Mouse (Mus musculus) thymus, postnatal 4 days (tissue): ENCODE measurements around the gene Pom121.

Experiments used
- DNase-seq: peaks from one replicate; pipeline ENCODE4 v3.0.0; 2021

Pom121 gene

DNA sequence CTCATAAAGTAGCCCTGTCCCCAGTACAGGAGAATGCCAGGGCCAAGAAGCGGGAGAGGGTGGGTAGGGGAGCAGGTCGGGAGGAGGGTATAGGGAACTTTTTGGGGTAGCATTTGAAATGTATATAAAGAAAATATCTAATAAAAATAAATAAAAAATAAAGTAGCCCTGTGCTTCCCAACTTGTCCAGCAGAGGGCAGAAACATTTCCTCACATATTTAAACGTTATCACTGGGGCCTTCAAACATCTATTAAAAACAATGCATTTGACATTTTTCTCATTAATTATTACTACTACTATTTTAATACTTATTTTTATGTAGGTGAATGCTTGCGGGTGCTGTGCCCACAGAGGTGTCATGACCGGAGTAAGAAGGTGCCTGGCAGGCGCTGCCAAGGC lies 26.5 kb downstream of the Pom121 start:
- no peak for DNase-seq

DNA sequence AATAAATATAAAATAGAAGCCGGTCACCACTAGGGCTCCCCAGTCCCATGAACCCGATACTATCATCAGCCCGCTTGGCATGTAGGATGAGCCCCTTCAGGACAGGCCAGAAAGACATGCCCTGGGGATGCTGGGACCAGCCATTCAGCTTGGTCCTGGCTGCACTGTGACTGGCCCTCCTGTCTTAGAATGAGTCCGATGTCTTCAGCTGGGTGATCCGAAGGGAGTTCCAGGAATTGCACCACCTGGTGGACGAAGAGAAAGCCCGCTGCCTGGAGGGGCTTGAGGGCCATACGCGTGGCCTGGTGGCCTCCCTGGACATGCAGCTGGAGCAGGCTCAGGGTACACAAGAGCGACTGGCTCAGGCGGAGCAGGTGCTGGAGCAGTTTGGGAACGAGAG lies 30.8 kb downstream of the Pom121 start:
- peak; percentile 37 for DNase-seq

DNA sequence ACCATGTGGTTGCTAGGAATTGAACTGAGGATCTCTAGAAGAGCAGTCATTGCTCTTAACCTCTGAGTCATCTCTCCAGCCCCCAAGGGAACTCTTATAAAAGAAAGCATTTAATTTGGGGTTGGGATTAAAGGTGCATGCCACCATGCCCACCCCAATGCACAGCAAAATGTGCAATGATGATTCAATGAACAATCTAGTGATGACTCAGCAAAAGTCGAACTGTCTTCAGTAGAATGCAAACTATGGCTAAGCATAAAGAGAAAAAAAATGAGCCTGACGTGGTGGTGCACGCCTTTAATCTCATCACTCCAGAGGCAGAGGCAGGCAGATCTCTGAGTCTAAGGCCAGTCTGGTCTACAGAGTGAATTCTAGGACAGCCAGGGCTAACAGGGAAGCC lies 31.8 kb downstream of the Pom121 start:
- DNase-seq: no peak

DNA sequence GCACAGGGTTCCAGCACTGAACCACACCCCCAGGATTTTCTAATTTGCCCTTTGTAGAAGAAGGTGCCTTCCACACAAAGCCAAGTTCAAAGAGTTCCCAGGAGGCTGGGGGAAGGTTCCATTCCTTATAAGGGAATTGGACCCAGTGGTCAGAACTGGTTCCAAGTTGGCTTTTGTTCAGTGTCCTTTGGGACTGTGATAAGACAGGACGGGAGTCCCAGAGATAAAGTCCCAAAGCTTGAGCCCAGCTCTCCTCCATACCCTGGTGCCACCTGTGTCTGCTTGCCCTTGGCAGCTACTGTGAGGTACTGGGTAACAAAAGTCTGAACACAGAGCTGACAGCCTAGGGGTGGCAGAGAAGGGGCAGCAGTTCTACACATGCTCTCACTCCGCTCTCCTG lies 34.6 kb downstream of the Pom121 start:
- no peak for DNase-seq

DNA sequence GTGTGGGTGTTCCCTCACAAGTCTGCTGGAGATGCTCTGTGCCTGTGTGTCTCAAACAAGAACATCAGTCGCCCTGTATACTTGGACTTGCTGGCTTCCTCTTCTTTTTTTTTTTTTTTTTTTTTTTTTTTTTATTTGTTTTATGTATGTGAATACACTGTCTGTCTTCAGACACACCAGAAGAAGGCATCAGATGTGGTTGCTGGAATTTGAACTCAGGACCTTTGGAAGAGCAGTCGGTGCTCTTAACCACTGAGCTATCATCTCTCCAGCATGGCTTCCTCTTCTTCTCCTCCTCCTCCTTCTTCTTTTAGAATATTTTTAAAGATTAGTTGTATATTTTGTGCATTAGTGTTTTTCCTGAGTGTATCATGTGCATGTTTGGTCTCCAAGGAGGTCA lies 36.8 kb downstream of the Pom121 start:
- no peak for DNase-seq

- no peak for DNase-seq
Measured at GRCm38 (mm10) chr5:135356090-135356489, 38.3 kb downstream of the Pom121 start.

- peak; percentile 67 for DNase-seq
Measured at GRCm38 (mm10) chr5:135353564-135353963, 40.8 kb downstream of the Pom121 start.

DNA sequence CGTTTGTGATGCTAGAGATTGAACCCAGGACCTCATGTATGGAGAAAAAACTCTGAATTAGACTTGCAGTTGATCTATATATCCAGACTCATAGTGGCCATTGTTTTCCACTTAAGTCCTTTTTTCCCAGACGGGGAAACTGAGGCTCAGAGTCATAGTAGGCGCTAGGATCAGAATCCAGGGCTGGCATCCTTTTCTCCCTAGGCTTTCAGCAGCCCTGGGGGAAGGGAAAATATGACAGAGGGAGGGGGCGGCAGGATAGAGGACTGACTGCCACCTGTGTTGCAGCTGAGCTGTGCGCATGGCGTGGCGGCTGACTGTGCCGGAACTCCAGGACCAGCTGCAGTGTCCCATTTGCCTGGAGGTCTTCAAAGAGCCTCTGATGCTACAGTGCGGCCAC lies 41.4 kb downstream of the Pom121 start, which contains the start of gene Trim50:
Gene Trim50 (plus strand): TSS at position 301 of the 400 bp plus-strand sequence.
- DNase-seq: no peak

GRCm38 (mm10) chr5:135351606-135352005 lies 42.7 kb downstream of the Pom121 start:
- DNase-seq: no peak

DNA sequence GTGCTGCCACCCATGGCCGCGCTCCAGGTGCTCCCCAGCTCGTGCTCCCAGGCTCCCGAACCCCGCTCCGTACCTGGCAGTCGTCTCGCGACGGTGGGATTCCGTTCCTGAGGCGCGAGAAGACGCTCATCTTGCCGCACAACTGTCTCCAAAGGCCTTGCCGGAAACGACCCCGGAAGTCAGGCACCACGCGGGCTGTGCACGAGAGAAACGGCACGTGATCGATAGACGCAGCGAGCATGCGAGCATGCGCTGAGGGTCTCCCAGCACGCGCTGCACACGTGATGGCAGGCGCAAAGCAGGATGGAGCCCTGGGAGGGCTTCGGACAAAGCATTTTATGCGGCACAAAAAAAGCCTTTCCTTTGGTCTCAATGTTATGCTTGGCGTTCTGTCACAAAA lies 44.5 kb downstream of the Pom121 start, which contains the start of gene Fkbp6:
Gene Fkbp6 (minus strand): TSS at position 183 of the 400 bp plus-strand sequence.
- no peak for DNase-seq

DNA sequence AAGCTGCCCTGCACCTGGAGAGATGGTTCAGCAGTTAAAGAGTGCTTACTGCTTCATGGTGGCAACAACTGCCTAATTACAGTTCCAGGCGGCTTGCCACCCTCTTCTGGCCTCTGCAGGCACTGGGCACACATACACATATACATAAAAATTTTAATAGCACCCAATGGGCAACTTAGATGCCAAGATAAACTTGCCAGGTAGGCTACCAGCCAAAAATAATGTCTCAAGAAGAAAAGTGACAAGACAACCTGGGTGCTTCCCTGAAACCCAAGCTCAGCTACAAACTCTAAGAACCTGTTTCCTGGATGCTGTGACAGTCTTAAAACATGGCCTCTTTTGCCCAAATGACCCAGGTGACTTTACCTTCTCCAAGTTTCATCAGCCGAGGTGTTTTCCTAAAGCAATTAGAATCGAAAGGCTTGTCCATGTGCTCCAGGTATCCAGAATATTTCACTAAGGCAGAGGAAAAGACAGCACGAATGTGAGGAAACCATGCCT lies 46.8 kb downstream of the Pom121 start:
- no peak for DNase-seq

GRCm38 (mm10) chr5:135346430-135346829 lies 47.9 kb downstream of the Pom121 start:
- peak; percentile 14 for DNase-seq

- DNase-seq: no peak
Measured at GRCm38 (mm10) chr5:135345989-135346388, 48.4 kb downstream of the Pom121 start.

DNA sequence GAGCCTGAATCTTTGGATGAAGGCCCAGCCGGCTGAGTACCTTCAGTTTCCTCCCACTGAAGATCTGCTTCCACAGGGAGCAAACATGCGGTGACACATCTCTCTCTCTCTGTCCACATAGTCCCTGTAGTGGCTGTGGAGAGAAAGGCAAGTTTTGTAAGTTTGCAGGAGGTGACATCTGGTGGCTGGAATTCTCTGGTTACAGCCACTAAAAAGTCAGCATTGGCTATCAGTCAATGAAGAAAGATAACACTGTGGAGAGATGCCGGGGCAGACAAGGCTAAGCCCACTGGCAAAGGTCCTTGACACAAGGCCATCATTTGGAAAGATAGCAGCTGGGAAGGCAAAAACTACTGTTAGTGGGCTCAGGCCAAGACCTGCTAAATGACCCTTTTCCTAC lies 56.8 kb downstream of the Pom121 start:
- no peak for DNase-seq

DNA sequence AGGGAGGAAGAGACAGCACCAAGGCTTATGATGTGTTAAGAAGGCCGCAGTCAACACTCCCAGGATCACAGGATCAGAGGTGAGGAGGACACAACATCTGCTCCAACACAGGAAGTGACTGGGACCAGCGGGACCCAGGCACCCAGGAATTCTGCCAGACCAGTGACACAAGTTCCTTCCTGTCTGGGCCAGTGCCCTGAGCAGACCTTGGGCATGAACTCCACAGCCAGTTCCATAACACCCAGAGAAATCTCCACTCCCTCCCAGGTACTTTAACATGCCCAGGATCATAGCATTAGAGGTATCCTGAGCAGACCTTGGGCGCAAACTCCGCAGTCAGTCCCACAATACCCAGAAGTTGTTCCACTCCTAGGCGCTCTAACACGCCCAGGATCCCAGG lies 63.2 kb downstream of the Pom121 start:
- DNase-seq: no peak

GRCm38 (mm10) chr5:135330201-135330600 lies 64.1 kb downstream of the Pom121 start:
- no peak for DNase-seq

GRCm38 (mm10) chr5:135329471-135329870 lies 64.9 kb downstream of the Pom121 start:
- no peak for DNase-seq
